Mouse (Mus musculus): ENCODE measurements around the gene Rsbn1l.
A peak's percentile ranks its signal among the peaks of the same experiment; 100 is the strongest.

Gene Rsbn1l

DNA sequence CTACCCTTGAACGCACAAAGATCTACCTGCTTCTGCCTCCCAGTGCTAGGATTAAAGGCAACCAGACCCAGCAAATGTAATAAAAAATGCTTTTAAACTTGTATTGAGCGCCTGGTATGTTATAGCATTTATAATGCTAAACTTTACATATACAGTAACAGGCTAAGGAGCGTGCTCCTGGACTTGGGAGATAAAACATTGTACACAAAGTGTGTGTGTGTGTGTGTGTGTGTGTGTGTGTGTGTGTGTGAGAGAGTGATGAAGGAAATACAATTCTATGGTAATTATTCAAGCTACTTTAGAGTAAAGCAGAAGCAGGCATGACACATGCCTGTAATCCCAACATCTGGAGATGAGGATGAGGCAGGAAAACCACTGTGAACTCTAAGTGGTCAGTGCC lies at the start of gene Rsbn1l:
Gene Rsbn1l, minus strand, starts transcription at position 101 of the 400 bp plus-strand sequence.
- no peak for DNase-seq

- no peak for DNase-seq
Observed at GRCm38 (mm10) chr5:21002723-21003122, 46.5 kb upstream of the Rsbn1l start.

DNA sequence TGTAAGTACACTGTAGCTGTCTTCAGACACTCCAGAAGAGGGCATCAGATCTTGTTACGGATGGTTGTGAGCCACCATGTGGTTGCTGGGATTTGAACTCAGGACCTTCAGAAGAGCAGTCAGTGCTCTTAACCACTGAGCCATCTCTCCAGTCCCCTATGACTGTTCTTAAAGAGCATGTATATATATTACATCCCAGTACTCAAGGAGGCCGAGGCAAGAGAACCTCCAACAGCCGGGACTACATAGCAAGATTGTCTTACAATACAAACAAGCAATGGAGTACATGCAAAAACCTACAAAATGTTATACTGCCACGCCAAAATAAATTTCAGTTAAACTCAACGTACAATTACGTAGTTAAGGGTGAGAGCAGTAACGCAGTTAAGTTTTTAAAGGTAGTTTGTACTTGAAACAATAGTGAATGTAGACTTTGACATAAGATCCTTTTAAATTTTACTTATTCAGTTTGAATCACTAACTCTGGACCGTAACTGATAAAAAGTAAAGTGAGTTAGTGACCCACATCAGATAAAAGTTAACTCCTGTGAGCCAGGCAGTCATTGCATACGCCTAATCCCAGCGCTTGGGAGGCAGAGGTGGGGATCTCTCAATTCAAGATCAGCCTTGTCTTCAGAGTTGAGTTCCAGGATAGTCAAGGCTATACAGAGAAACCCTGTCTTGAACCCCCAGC lies 45.6 kb upstream of the Rsbn1l start:
- DNase-seq: no peak

- no peak for DNase-seq
Observed at GRCm38 (mm10) chr5:20998427-20998826, 42.2 kb upstream of the Rsbn1l start.

- no peak for DNase-seq
Observed at GRCm38 (mm10) chr5:20997555-20997954, 41.4 kb upstream of the Rsbn1l start.

GRCm38 (mm10) chr5:20990062-20990809 lies 34.0 kb upstream of the Rsbn1l start:
- DNase-seq: no peak

DNA sequence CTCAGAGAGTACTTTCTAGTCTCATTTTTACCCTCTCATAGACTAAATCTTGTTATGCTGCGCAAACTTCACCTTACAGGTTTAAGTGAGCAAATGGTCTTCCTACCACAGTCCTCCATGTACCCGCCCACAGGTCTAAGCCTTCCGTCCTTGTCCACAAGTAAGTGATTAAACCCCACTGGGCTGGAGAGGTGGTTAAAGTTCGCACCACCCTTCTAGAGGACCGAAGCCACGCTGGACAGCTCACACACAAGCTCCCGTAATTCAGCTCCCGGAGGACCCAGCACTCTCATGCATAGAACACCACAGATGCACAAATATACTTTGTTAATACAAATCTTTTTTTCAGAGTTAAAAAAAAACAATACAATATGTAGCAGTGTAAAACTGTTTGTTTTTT lies 30.1 kb upstream of the Rsbn1l start:
- no peak for DNase-seq

DNA sequence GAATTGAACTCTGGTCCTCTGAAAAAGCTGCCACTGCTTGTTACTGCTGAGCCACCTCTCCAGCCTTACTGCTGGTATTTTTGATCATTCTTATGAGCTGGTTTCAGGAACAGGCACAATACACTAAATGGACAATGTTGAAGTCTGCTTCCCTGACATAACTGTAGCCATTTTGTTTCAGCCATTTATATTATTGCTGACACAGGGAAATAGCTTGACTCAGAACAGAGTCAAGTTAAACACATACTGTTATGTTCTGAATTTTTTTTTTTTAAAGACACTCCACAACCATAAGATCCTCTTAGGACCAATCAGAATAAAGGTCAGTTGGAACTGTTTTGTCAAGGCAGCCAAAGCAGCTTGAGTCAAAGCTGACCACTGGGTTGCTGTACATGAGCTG lies 27.3 kb upstream of the Rsbn1l start:
- no peak for DNase-seq

GRCm38 (mm10) chr5:20974690-20975089 lies 18.5 kb upstream of the Rsbn1l start:
- no peak for DNase-seq

- DNase-seq: no peak
Observed at GRCm38 (mm10) chr5:20973999-20974398, 17.8 kb upstream of the Rsbn1l start.

DNA sequence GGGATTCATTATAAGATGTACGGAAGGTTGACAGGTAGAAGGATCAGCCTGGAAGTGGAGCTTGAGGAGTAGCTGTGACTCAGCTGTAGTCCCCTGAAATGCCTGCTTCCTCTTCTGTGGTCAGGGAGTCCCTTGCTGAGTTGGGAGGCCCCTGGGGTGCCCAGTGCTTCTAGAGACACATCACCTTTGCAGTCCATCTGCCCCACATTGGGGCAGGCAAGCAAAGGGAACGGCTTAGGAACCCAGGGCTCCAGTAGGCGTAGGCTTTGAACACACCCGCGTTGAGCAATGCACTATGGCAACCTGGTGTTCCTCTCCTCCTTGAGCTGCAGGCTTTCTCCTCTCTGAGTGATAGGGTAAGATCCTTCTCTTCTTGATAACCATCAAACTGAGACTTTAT lies 16.9 kb upstream of the Rsbn1l start:
- DNase-seq: no peak

- peak; percentile 35 to 43 for DNase-seq
Observed at GRCm38 (mm10) chr5:20968963-20969362, 12.8 kb upstream of the Rsbn1l start.

DNA sequence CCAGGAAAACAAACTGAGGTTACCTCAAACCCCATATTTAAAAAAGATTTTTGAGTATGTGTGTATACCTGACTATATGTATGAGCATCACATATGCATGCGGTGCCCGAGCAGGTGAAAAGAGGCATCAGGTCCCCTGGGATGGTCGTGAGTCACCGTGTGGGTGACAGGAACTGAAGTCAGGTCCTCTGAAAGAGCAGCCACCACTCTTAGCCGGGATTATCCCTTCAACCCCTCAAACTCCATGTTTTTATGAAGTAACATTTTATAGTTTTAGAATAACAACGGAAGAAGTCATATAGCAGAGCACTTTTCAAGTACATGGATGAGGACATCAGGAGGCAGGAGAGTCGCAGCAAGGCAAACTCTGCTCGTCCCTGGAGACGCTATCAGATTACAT lies 12.3 kb upstream of the Rsbn1l start:
- DNase-seq: no peak

- DNase-seq: no peak
Observed at GRCm38 (mm10) chr5:20967942-20968341, 11.7 kb upstream of the Rsbn1l start.

- DNase-seq: no peak
Observed at GRCm38 (mm10) chr5:20964446-20964845, 8.2 kb upstream of the Rsbn1l start.

DNA sequence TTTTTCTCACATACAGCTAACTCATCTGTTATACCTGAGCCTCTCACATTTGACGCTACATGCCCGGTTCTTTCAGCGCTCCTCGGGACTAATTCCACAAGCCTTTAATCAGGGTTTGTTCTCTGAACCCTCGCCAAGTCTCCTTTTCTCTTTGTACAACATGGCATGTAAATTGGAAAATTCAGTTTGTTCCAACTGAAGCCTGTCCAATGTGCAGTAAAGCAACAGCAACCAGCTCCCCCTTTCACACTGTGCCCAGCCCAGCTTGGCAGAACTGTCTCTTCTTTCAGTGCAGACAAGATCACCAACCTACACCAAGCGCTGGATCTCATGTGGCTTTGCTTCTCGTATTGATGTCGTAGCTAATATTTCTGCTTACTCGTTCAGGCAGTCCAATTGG lies 7.1 kb upstream of the Rsbn1l start:
- DNase-seq: peak; percentile 41 to 42

DNA sequence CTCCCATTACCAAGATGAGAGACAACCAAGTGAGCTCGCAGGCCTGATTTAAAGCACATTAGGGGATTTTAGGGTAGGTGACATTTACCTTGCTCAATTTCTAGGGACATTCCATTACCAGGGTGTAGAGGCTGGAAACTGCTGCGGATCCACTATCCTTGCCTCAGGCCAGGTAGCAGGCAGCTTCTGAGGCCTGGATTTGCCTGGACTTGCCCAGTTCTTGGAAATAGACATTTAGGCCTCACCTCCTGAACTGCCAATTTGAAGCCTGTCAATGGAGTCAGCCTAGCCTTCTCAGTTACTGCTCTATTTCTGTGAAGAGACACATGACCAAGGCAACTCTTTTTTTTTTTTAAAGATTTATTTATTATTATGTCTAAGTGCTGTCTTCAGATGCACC lies 4.7 kb upstream of the Rsbn1l start:
- no peak for DNase-seq

- no peak for DNase-seq
Observed at GRCm38 (mm10) chr5:20955114-20955835, 923 bp downstream of the Rsbn1l start.

GRCm38 (mm10) chr5:20952337-20952925 lies 3.8 kb downstream of the Rsbn1l start:
- DNase-seq: no peak

GRCm38 (mm10) chr5:20951666-20952281 lies 4.4 kb downstream of the Rsbn1l start:
- DNase-seq: peak; percentile 97 to 98

GRCm38 (mm10) chr5:20950855-20951650 lies 5.1 kb downstream of the Rsbn1l start:
- peak; percentile 77 to 78 for DNase-seq

GRCm38 (mm10) chr5:20950516-20950854 lies 5.7 kb downstream of the Rsbn1l start:
- DNase-seq: no peak
